Mouse (Mus musculus) splenic B cell, adult 2 months (primary cell): ENCODE data around the gene Pcif1.
"Not testable (repeated sequence)": the region's sequence is repeated elsewhere in the genome, so short reads cannot be mapped to it uniquely, and the experiment has no call there.

Experiments
- DNase-seq: peaks from one replicate; pipeline ENCODE4 v3.0.0-alpha.2; 2011; ENCODE audit warnings: low read depth, low spot score
- H3K27me3 ChIP-seq: 2 replicates; pipeline ENCODE4 v1.6.1; 2012; ENCODE audit warnings: mild to moderate bottlenecking, low read length, moderate library complexity, mixed read lengths; ENCODE audit not compliant: control insufficient read depth, poor library complexity, insufficient read depth, severe bottlenecking
- H3K36me3 ChIP-seq: 2 replicates; pipeline ENCODE4 v1.6.1; 2012; ENCODE audit warnings: mild to moderate bottlenecking, low read length, moderate library complexity, mixed read lengths; ENCODE audit not compliant: control insufficient read depth, poor library complexity, insufficient read depth, severe bottlenecking

Pcif1 gene

DNA sequence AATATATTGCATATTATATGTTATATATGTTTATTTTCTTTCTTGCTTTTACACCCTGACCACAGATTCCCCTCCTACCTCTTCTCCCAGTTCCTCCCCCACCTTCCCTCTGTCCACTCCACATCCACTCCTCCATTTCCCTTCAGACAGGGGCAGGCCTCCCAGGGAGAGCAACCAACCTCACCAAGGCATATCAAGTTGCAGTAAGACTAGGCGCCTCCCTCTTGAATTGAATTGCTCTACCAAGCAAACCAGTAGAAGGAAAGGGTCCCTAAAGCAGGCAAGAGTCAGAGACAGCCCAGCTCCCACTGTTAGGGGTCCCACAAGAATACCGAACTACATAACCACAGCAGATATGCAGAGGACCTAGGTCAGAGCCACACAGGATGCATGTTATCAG, 19.9 kb upstream of the Pcif1 start:
- H3K36me3 ChIP-seq: no peaks in the 10 kb centered on the region
- no peaks in the 10 kb centered on the region for H3K27me3 ChIP-seq
- DNase-seq: no peak

DNA sequence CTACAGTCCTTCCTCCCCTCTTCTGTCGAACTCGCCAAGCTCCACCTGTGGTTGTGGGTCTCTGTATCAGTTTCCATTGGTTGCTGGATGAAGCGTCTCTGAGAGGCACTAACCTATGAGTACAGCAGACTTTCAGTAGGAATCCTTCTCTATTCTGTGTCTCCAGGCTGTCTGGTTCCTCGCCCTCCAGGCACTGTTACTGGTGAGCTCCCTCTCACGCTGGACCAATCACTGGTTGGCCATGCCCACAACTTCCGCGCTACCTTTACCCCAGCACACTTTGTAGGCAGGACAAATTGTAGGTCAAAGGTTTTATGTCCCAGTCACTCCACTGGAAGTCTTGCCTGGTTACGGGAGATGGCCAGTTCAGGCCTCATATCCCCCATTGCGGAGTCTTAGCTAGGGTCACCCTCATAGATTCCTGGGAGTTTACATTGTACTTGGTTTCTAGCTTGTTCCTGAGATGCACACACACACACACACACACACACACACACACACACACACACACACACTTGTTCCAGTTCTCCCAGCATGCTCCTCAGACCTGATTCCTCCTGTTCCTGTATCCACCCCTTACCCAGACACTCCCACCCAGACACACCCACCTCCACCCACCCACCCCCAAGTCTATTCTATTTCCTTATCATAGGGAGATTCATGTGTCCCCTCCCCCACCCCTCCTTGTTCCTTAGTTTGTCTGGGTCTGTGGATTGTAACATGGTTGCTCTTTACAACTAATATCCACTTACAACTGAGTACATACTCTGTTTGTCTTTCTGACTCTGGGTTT, 19.3 kb upstream of the Pcif1 start:
- DNase-seq: no peak
- no peaks in the 10 kb centered on the region for H3K36me3 ChIP-seq
- no peaks in the 10 kb centered on the region for H3K27me3 ChIP-seq

- Histone ChIP-seq H3K27me3 (no peaks in the 10 kb centered on the region), H3K36me3 (no peaks in the 10 kb centered on the region)
- no peak for DNase-seq
These were observed 18.0 kb upstream of the Pcif1 start for GRCm38 (mm10) chr2:164861094-164861493.

- Histone ChIP-seq H3K27me3 (no peaks in the 10 kb centered on the region), H3K36me3 (no peaks in the 10 kb centered on the region)
- DNase-seq: peak; percentile 57
These were observed 16.8 kb upstream of the Pcif1 start for GRCm38 (mm10) chr2:164862179-164862861.

- H3K27me3 ChIP-seq, DNase-seq, H3K36me3 ChIP-seq: not testable (repeated sequence)
These were observed 15.7 kb upstream of the Pcif1 start for GRCm38 (mm10) chr2:164863411-164863810.

DNA sequence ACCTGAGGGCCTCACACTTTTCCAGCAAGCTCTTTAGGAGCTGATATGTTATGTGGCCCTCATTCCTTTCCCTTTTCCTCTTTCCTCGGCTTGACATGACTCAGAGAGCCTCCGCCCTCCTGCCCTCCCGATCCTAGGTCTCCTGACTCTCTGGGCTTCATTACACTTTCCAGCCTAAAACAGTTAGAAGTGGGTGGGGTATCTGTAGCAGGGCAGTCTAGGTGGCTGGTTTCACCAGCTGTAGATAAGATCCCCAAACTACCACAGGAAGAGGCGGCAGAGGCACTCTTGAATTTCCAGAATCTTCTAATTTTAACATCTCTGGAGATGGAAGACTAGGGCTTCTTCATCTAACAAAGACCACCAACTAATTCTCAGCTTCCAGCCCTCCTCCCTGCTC, 14.5 kb upstream of the Pcif1 start:
- Histone ChIP-seq H3K36me3 (no peaks in the 10 kb centered on the region), H3K27me3 (no peaks in the 10 kb centered on the region)
- no peak for DNase-seq

DNA sequence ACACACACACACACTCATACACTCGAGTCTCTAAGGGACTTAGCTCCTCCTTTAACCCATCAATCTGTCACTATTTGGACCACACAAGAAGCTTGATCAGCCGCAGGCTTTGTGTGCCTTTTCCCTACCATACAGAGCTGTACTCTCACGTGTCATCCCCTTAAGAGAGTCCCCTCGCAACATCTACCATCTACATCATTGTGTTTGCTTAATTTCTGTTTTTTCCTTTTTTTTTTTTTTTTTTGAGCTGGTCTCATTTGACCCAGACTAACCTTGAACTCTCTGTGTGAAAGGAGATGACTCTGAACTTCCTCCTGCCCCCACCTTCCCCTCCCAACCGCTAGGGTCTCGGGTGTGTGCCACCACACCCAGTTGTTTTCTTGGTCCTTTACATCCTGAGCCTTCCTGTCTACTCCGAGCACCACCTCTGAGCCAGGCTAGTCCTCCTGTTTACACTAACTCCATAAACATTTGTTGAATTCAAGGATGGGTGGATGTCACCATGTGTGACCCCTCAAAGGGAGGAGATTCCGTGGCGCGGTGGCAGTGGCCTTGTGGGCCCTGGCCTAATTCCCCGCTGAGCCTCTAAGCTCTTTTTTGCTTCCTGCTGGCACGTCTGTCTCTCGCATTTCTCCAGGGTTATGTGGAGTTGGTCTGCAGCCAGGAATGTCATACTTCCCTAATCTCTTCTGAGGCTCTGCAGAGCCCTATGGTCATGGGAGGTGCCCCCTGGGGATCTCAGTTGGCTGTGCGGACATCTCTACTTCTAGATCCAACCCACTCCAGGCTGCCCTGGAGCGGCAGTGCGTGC, 12.2 kb upstream of the Pcif1 start:
- DNase-seq: peak; percentile 49
- Histone ChIP-seq H3K27me3 (no peaks in the 10 kb centered on the region), H3K36me3 (no peaks in the 10 kb centered on the region)

- Histone ChIP-seq H3K27me3 (no peaks in the 10 kb centered on the region), H3K36me3 (no peaks in the 10 kb centered on the region)
- peak; percentile 42 for DNase-seq
These were observed 11.5 kb upstream of the Pcif1 start for GRCm38 (mm10) chr2:164867566-164867965.

DNA sequence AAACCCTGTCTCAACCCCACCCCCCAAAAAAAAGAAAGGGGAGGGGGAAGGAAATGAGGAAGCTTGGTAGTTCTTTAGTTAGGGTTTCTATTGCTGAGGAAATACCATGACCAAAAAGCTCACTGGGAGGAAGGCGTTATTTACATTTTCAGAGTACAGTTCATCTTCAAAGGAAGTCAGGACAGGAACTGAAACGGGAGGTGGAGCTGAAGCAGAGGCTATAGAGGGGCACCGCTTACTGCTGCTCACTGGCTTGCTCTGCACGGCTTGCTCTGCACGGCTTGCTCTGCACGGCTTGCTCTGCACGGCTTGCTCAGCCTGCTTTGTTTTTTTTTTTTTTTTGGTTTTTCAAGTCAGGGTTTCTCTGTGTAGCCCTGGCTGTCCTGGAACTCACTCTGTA, 10.6 kb upstream of the Pcif1 start:
- no peaks in the 10 kb centered on the region for H3K27me3 ChIP-seq
- H3K36me3 ChIP-seq: no peaks in the 10 kb centered on the region
- peak; percentile 93 for DNase-seq

DNA sequence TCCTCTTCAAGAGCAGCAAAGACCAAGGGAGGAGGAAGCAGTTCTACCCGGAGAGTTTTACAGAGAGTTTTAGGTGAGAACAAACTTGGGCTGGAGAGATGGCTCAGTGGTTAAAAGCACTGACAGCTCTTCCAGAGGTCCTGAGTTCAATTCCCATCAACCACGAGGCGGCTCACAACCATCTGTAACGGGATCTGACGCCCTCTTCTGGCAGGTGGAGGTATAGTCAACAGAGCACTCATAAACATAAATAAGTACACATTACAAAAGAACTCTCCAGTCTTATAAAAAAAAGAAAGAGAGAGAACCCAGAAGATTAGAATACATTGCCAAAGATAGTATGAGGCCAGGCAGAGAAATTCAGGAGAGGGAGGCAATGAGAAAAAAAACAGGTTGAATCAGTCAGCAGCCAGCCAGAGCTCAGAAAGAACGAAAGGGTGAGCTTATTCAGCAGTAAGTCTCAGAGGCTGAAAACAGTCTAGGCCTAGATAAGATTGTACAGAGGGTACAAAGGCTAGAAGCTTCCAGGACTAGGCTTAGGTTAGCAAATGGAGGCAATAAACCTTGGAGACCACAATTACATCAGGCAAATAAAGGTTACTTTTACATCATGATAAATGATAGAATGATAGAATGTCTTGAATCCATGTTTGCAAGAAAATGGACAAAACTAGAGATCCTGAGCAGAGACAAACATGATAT, 7.4 kb upstream of the Pcif1 start:
- no peaks in the 10 kb centered on the region for H3K27me3 ChIP-seq
- no peak for DNase-seq
- no peaks in the 10 kb centered on the region for H3K36me3 ChIP-seq

DNA sequence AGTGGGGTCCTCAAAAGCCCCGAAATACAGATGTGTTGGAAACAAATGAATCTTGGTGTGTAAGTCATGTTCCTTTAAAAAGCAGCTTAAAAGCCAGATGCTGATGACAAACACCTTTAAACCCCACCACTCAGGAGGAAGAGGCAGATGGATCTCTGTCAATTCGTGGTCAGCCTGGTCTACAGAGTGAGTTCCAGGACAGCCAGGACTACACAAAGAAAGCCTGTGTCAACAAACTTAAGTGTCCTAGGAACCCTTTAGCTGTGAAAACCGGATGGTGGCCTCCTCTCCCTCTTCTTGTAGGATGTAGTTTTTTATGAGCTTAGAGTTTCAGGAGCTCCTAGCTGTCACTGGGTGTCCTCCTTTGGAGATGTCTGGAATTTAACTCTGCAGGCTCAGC, 5.5 kb upstream of the Pcif1 start:
- Histone ChIP-seq H3K36me3 (peaks cover 3% of the 10 kb centered on the region; the same call in 1 of the 2 replicates), H3K27me3 (no peaks in the 10 kb centered on the region)
- no peak for DNase-seq

- peaks cover 3% of the 10 kb centered on the region; the same call in 1 of the 2 replicates for H3K36me3 ChIP-seq
- no peaks in the 10 kb centered on the region for H3K27me3 ChIP-seq
- DNase-seq: no peak
These were observed 4.8 kb upstream of the Pcif1 start for GRCm38 (mm10) chr2:164874239-164874769.

DNA sequence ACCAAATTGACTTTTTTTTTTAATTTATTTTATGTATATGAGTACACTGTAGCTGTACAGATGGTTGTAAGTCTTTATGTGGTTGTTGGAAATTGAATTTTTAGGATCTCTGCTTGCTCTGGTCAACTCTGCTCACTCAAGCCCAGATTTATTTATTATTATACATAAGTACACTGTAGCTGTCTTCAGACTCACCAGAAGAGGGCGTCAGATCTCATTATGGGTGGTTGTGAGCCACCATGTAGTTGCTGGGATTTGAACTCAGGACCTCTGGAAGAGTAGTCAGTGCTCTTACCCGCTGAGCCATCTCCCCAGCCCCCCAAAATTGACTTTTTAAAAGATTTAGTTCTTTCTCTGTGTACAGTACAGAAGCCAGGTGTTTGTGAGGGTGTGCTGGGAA, 3.5 kb upstream of the Pcif1 start:
- H3K27me3 ChIP-seq, H3K36me3 ChIP-seq, DNase-seq: not testable (repeated sequence)
